Mouse (Mus musculus) G1E (cell line): Measurements from ENCODE around the gene Mtmr12. TPM values are rescaled to one million over a fixed set of nuclear protein-coding genes. Genes with fewer than 3 reads are reported as not detected.
A peak's percentile ranks its signal among the peaks of the same experiment; 100 is the strongest.

Experiments
- ATAC-seq: 2 replicates; pipeline ENCODE4 v1.8.0; 2016; ENCODE audit warnings: mild to moderate bottlenecking; ENCODE audit not compliant: insufficient number of reproducible peaks, poor library complexity, low FRiP score, severe bottlenecking; ENCODE audit errors: extremely low read depth
- DNase-seq: peaks from one replicate; pipeline ENCODE4 v3.0.0; 2012; ENCODE audit warnings: low spot score
- H3K27me3 ChIP-seq: 2 replicates; pipeline ENCODE4 v1.6.1; 2012; ENCODE audit warnings: mild to moderate bottlenecking, low read length, inconsistent platforms; ENCODE audit not compliant: insufficient read depth
- H3K36me3 ChIP-seq: replicated peaks from 2 replicates; pipeline ENCODE3; 2012; ENCODE audit warnings: mild to moderate bottlenecking, inconsistent platforms
- H3K4me1 ChIP-seq: 2 replicates; pipeline ENCODE4 v1.6.1; 2012; ENCODE audit warnings: low read depth, low read length, inconsistent platforms, mixed read lengths; ENCODE audit not compliant: insufficient read depth
- H3K4me3 ChIP-seq: 2 replicates; pipeline ENCODE4 v1.5.1; 2012; ENCODE audit warnings: low read depth, mild to moderate bottlenecking, inconsistent platforms, low read length, moderate library complexity, mixed read lengths
- H3K9me3 ChIP-seq: replicated peaks from 2 replicates; pipeline ENCODE4 v1.6.1; 2012; ENCODE audit warnings: inconsistent platforms
- CTCF ChIP-seq: IDR thresholded peaks from 2 replicates; pipeline ENCODE4 v1.5.1; 2012; ENCODE audit warnings: low read depth, low read length, inconsistent platforms, mixed read lengths
- GATA1 ChIP-seq: IDR thresholded peaks from 2 replicates; pipeline ENCODE4 v1.6.1; 2012; ENCODE audit warnings: borderline replicate concordance, low read length, inconsistent platforms, mixed read lengths
- GATA2 ChIP-seq: IDR thresholded peaks from 2 replicates; pipeline ENCODE4 v1.6.1; 2012; ENCODE audit warnings: low read depth, low read length, inconsistent platforms, borderline replicate concordance
- POLR2AphosphoS5 ChIP-seq: IDR thresholded peaks from 2 replicates; pipeline ENCODE4 v1.6.1; 2012; ENCODE audit warnings: low read depth, low read length, inconsistent platforms; ENCODE audit not compliant: insufficient replicate concordance
- TAL1 ChIP-seq: conservative IDR thresholded peaks from 2 replicates; pipeline ENCODE4 v1.6.1; 2012; ENCODE audit warnings: low read depth, low read length, inconsistent platforms, mixed read lengths
- polyA plus RNA-seq: library from polyadenylated mRNA; stranded (reverse); fragments of >175 nt; gene quantifications from 2 replicates; pipeline ENCODE4 v1.2.3, GENCODE M21; 2012
- total RNA-seq, 2 experiments: library from RNA; stranded (forward) in 1 of 2; stranded (reverse) in 1 of 2; fragments of 200-1000 nt in 1 of 2; fragments of >200 nt in 1 of 2; fragmentation: Nextera tagmentation in 1 of 2; gene quantifications; 2 replicates each; pipeline ENCODE4 v1.2.3; 2014 to 2017

Mtmr12 gene
- total and polyA plus RNA-seq, 3 experiments, result 7.9 to 29.0 (median 25.7) TPM

GRCm38 (mm10) chr15:12203512-12204318 lies 1.1 kb upstream of the Mtmr12 start:
- ATAC-seq, result no peak
- Histone ChIP-seq H3K27me3 (no peaks in the 10 kb centered on the region), H3K4me1 (peaks cover 47% of the 10 kb centered on the region), H3K9me3 (no peaks in the 10 kb centered on the region), H3K4me3 (peak overlapping the region; percentile 87), H3K36me3 (peaks cover 24% of the 10 kb centered on the region)
- no peak for DNase-seq
- TF ChIP-seq GATA2 (no peak), CTCF (no peak), POLR2AphosphoS5 (no peak), GATA1 (no peak), TAL1 (no peak)

GRCm38 (mm10) chr15:12205160-12205901 lies 503 bp downstream of the Mtmr12 start:
- ATAC-seq, result no peak
- H3K36me3 ChIP-seq, result peaks cover 35% of the 10 kb centered on the region
- DNase-seq, result peak; percentile 22
- TF ChIP-seq GATA2, result no peak
- TF ChIP-seq GATA1, result no peak
- TF ChIP-seq TAL1, result no peak
- no peaks in the 10 kb centered on the region for H3K27me3 ChIP-seq
- peak overlapping the region; percentile 87 for H3K4me3 ChIP-seq
- peaks cover 55% of the 10 kb centered on the region for H3K4me1 ChIP-seq
- no peaks in the 10 kb centered on the region for H3K9me3 ChIP-seq

GRCm38 (mm10) chr15:12205902-12206645 lies 1.2 kb downstream of the Mtmr12 start:
- no peaks in the 10 kb centered on the region for H3K9me3 ChIP-seq
- DNase-seq, result no peak
- ATAC-seq, result no peak
- no peaks in the 10 kb centered on the region for H3K27me3 ChIP-seq
- peak overlapping the region; percentile 87 for H3K4me3 ChIP-seq
- peaks cover 55% of the 10 kb centered on the region for H3K4me1 ChIP-seq
- peaks cover 39% of the 10 kb centered on the region for H3K36me3 ChIP-seq
- no peak for TF ChIP-seq GATA2
- no peak for TF ChIP-seq POLR2AphosphoS5
- no peak for TF ChIP-seq CTCF
- no peak for TF ChIP-seq TAL1
- no peak for TF ChIP-seq GATA1

- TF ChIP-seq TAL1, result no peak
- TF ChIP-seq POLR2AphosphoS5, result no peak
- no peak for TF ChIP-seq GATA1
- TF ChIP-seq CTCF, result no peak
- TF ChIP-seq GATA2, result no peak
- H3K4me3 ChIP-seq, result no peak overlapping the region; the same call in 1 of the 2 replicates
- H3K4me1 ChIP-seq, result peaks cover 58% of the 10 kb centered on the region
- H3K36me3 ChIP-seq, result peaks cover 43% of the 10 kb centered on the region
- ATAC-seq (no peak), DNase-seq (no peak)
- H3K9me3 ChIP-seq, result no peaks in the 10 kb centered on the region
- H3K27me3 ChIP-seq, result no peaks in the 10 kb centered on the region
Observed at GRCm38 (mm10) chr15:12206646-12207222, 1.9 kb downstream of the Mtmr12 start.

GRCm38 (mm10) chr15:12207556-12208090 lies 2.8 kb downstream of the Mtmr12 start:
- DNase-seq (no peak), ATAC-seq (no peak)
- peaks cover 48% of the 10 kb centered on the region for H3K36me3 ChIP-seq
- H3K9me3 ChIP-seq, result no peaks in the 10 kb centered on the region
- H3K4me3 ChIP-seq, result no peak overlapping the region
- TF ChIP-seq POLR2AphosphoS5 (no peak), TAL1 (no peak), GATA1 (no peak), CTCF (no peak), GATA2 (no peak)
- peaks cover 52% of the 10 kb centered on the region for H3K4me1 ChIP-seq
- H3K27me3 ChIP-seq, result no peaks in the 10 kb centered on the region
